Mouse (Mus musculus) skeletal muscle tissue, adult 2 months (tissue): Measurements from ENCODE around the gene Myo3a.
A peak's percentile ranks its signal among the peaks of the same experiment; 100 is the strongest.
"Not testable (repeated sequence)": the region's sequence is repeated elsewhere in the genome, so short reads cannot be mapped to it uniquely, and the experiment has no call there.

Experiments
- DNase-seq: peaks from one replicate; pipeline ENCODE4 v3.0.0-alpha.2; 2012; ENCODE audit warnings: low read depth, low spot score

Gene Myo3a

GRCm38 (mm10) chr2:22227308-22227707 is at the start of gene Myo3a:
TSS of gene Myo3a (plus strand) at chr2:22227503.
- DNase-seq = no peak

GRCm38 (mm10) chr2:22250462-22250861 is 23.2 kb downstream of the Myo3a start:
- DNase-seq = no peak

GRCm38 (mm10) chr2:22251045-22251444 is 23.7 kb downstream of the Myo3a start:
- DNase-seq = no peak

- no peak for DNase-seq
These were observed 28.3 kb downstream of the Myo3a start for GRCm38 (mm10) chr2:22255600-22255999.

- DNase-seq = no peak
These were observed 44.3 kb downstream of the Myo3a start for GRCm38 (mm10) chr2:22271555-22271954.

GRCm38 (mm10) chr2:22285366-22285765 is 58.1 kb downstream of the Myo3a start:
- DNase-seq = no peak

- DNase-seq = no peak
These were observed 58.5 kb downstream of the Myo3a start for GRCm38 (mm10) chr2:22285777-22286176.

GRCm38 (mm10) chr2:22293579-22294446 is 66.5 kb downstream of the Myo3a start:
- DNase-seq = no peak

GRCm38 (mm10) chr2:22294447-22294738 is 67.1 kb downstream of the Myo3a start:
- DNase-seq = no peak

GRCm38 (mm10) chr2:22297913-22298312 is 70.6 kb downstream of the Myo3a start:
- DNase-seq = no peak

GRCm38 (mm10) chr2:22338269-22338857 is 111.1 kb downstream of the Myo3a start:
- no peak for DNase-seq

- DNase-seq = not testable (repeated sequence)
These were observed 183.2 kb downstream of the Myo3a start for GRCm38 (mm10) chr2:22410511-22410910.

GRCm38 (mm10) chr2:22548421-22548820 is 321.1 kb downstream of the Myo3a start:
- no peak for DNase-seq

- DNase-seq = peak; percentile 6
These were observed 360.3 kb downstream of the Myo3a start for GRCm38 (mm10) chr2:22587469-22588169.

- peak; percentile 78 for DNase-seq
These were observed 360.9 kb downstream of the Myo3a start for GRCm38 (mm10) chr2:22588170-22588541.

GRCm38 (mm10) chr2:22588673-22589381 is 361.5 kb downstream of the Myo3a start:
- DNase-seq = not testable (repeated sequence)

- DNase-seq = not testable (repeated sequence)
These were observed 362.3 kb downstream of the Myo3a start for GRCm38 (mm10) chr2:22589382-22590205.

GRCm38 (mm10) chr2:22590206-22590490 is 362.8 kb downstream of the Myo3a start:
- DNase-seq = no peak

GRCm38 (mm10) chr2:22617951-22618350 is 390.6 kb downstream of the Myo3a start:
- no peak for DNase-seq

- no peak for DNase-seq
These were observed 392.1 kb downstream of the Myo3a start for GRCm38 (mm10) chr2:22619416-22619815.

GRCm38 (mm10) chr2:22620030-22620429 is 392.7 kb downstream of the Myo3a start:
- no peak for DNase-seq
